Mouse (Mus musculus): ENCODE data around the gene Asna1. TPM values are rescaled to one million over a fixed set of nuclear protein-coding genes. Genes with fewer than 3 reads are reported as not detected.

Asna1 gene
- polyA plus RNA-seq, 1 experiment from 2014 or later: 33.2 TPM

- 2% methylated on average over 41 of the region's 42 CpGs for WGBS (ENCODE audit: insufficient replicate concordance)
- no peak for TF ChIP-seq CTCF (IDR thresholded peaks at IDR 0.05; ENCODE audit: low read depth)
- peak; percentile 31; the same call in 1 of the 2 replicates for TF ChIP-seq EP300 (IDR thresholded peaks at IDR 0.05; ENCODE audit: low read depth)
- peak overlapping the region; percentile 96 for H3K4me2 ChIP-seq (ENCODE audit: low read depth, low read length)
- peak overlapping the region; percentile 70 for H3K4me3 ChIP-seq (ENCODE audit: low read depth, low read length)
- peak; percentile 48 for ATAC-seq
- peak; percentile 93 for DNase-seq
- peak overlapping the region; percentile 98 for H3K27ac ChIP-seq (ENCODE audit: low read depth)
- no peaks in the 10 kb centered on the region for H3K27me3 ChIP-seq (ENCODE audit: insufficient read depth, low read length)
- peaks cover 3% of the 10 kb centered on the region; the same call in 1 of the 2 replicates for H3K36me3 ChIP-seq (replicated peaks; ENCODE audit: insufficient read depth, low read length)
- H3K4me1 ChIP-seq (ENCODE audit: insufficient read depth): peaks cover 74% of the 10 kb centered on the region
- H3K9ac ChIP-seq (replicated peaks): peak overlapping the region; percentile 68
- no peaks in the 10 kb centered on the region for H3K9me3 ChIP-seq (ENCODE audit: low read length)
Observed at GRCm38 (mm10) chr8:84979599-84980421, 45.3 kb downstream of the Asna1 start.

- under 1% methylated on average over 61 of the region's 63 CpGs for WGBS (ENCODE audit: insufficient replicate concordance)
- H3K27me3 ChIP-seq (ENCODE audit: insufficient read depth, low read length): no peaks in the 10 kb centered on the region
- H3K9ac ChIP-seq (replicated peaks): peak within 1 kb of the TSS; percentile 93
- peak; percentile 92 for DNase-seq
- no peaks in the 10 kb centered on the region for H3K9me3 ChIP-seq (ENCODE audit: low read length)
- peaks cover 75% of the 10 kb centered on the region for H3K4me1 ChIP-seq (ENCODE audit: insufficient read depth)
- peak within 1 kb of the TSS; percentile 96 for H3K4me2 ChIP-seq (ENCODE audit: low read depth, low read length)
- ATAC-seq: peak; percentile 40
- H3K27ac ChIP-seq (ENCODE audit: low read depth): peak within 1 kb of the TSS; percentile 98
- TF ChIP-seq EP300 (IDR thresholded peaks at IDR 0.05; ENCODE audit: low read depth) (peak; percentile 86), CTCF (IDR thresholded peaks at IDR 0.05; ENCODE audit: low read depth) (no peak)
- H3K4me3 ChIP-seq (ENCODE audit: low read depth, low read length): peak within 1 kb of the TSS; percentile 70
- peaks cover 16% of the 10 kb centered on the region for H3K36me3 ChIP-seq (replicated peaks; ENCODE audit: insufficient read depth, low read length)
Observed at GRCm38 (mm10) chr8:84978248-84978940, 46.7 kb downstream of the Asna1 start, which contains the start of gene Junb. Junb (minus strand) TSS chr8:84978718.

GRCm38 (mm10) chr8:84977435-84978247 lies 47.4 kb downstream of the Asna1 start:
- peak overlapping the region; percentile 96 for H3K4me2 ChIP-seq (ENCODE audit: low read depth, low read length)
- peak overlapping the region; percentile 98 for H3K27ac ChIP-seq (ENCODE audit: low read depth)
- H3K36me3 ChIP-seq (replicated peaks; ENCODE audit: insufficient read depth, low read length): peaks cover 23% of the 10 kb centered on the region
- ATAC-seq: no peak
- TF ChIP-seq EP300 (IDR thresholded peaks at IDR 0.05; ENCODE audit: low read depth) (no peak), CTCF (IDR thresholded peaks at IDR 0.05; ENCODE audit: low read depth) (no peak)
- under 1% methylated on average over 70 of the region's 70 CpGs for WGBS (ENCODE audit: insufficient replicate concordance)
- H3K9ac ChIP-seq (replicated peaks): peak overlapping the region; percentile 93
- DNase-seq: peak; percentile 80
- no peaks in the 10 kb centered on the region for H3K9me3 ChIP-seq (ENCODE audit: low read length)
- H3K4me1 ChIP-seq (ENCODE audit: insufficient read depth): peaks cover 74% of the 10 kb centered on the region
- H3K27me3 ChIP-seq (ENCODE audit: insufficient read depth, low read length): no peaks in the 10 kb centered on the region
- H3K4me3 ChIP-seq (ENCODE audit: low read depth, low read length): peak overlapping the region; percentile 70

- H3K4me1 ChIP-seq (ENCODE audit: insufficient read depth): peaks cover 66% of the 10 kb centered on the region
- H3K27me3 ChIP-seq (ENCODE audit: insufficient read depth, low read length): no peaks in the 10 kb centered on the region
Observed at GRCm38 (mm10) chr8:84976763-84977434, 48.2 kb downstream of the Asna1 start.

GRCm38 (mm10) chr8:84976031-84976762 lies 48.9 kb downstream of the Asna1 start:
- ATAC-seq (peak; percentile 62), DNase-seq (peak; percentile 97)
- peaks cover 38% of the 10 kb centered on the region for H3K36me3 ChIP-seq (replicated peaks; ENCODE audit: insufficient read depth, low read length)
- 1% methylated on average over 40 of the region's 61 CpGs for WGBS (ENCODE audit: insufficient replicate concordance)
- H3K4me2 ChIP-seq (ENCODE audit: low read depth, low read length): peak overlapping the region; percentile 96
- H3K4me3 ChIP-seq (ENCODE audit: low read depth, low read length): peak overlapping the region; percentile 70
- no peaks in the 10 kb centered on the region for H3K27me3 ChIP-seq (ENCODE audit: insufficient read depth, low read length)
- H3K27ac ChIP-seq (ENCODE audit: low read depth): peak overlapping the region; percentile 98
- no peaks in the 10 kb centered on the region for H3K9me3 ChIP-seq (ENCODE audit: low read length)
- TF ChIP-seq EP300 (IDR thresholded peaks at IDR 0.05; ENCODE audit: low read depth) (no peak), CTCF (IDR thresholded peaks at IDR 0.05; ENCODE audit: low read depth) (peak; percentile 29)
- H3K9ac ChIP-seq (replicated peaks): peak overlapping the region; percentile 93
- peaks cover 59% of the 10 kb centered on the region for H3K4me1 ChIP-seq (ENCODE audit: insufficient read depth)

More at GRCm38 (mm10) chr8:84976763-84977434, 48.2 kb downstream of the Asna1 start:
- under 1% methylated on average over 25 of the region's 25 CpGs for WGBS (ENCODE audit: insufficient replicate concordance)
- Histone ChIP-seq H3K9me3 (ENCODE audit: low read length) (no peaks in the 10 kb centered on the region), H3K4me3 (ENCODE audit: low read depth, low read length) (peak overlapping the region; percentile 70), H3K27ac (ENCODE audit: low read depth) (peak overlapping the region; percentile 98), H3K4me2 (ENCODE audit: low read depth, low read length) (peak overlapping the region; percentile 96), H3K9ac (replicated peaks) (peak overlapping the region; percentile 93), H3K36me3 (replicated peaks; ENCODE audit: insufficient read depth, low read length) (peaks cover 31% of the 10 kb centered on the region)
- DNase-seq (no peak), ATAC-seq (no peak)
- TF ChIP-seq CTCF (IDR thresholded peaks at IDR 0.05; ENCODE audit: low read depth) (no peak), EP300 (IDR thresholded peaks at IDR 0.05; ENCODE audit: low read depth) (no peak)

All from liver, postnatal 0 days (tissue).